Mouse (Mus musculus): ENCODE measurements at regions not wholly inside any gene's neighbourhood (a gene's known extent, or its start where the extent isn't known, plus 50 kb on each side); places are given as distances from the start of the nearest gene placed in this dataset.
"Not testable (repeated sequence)": the region's sequence is repeated elsewhere in the genome, so short reads cannot be mapped to it uniquely, and the experiment has no call there.

GRCm38 (mm10) chr4:66691598-66692220, 135.7 kb upstream of the Tlr4 start:
- 48% methylated on average over 5 of the region's 5 CpGs for WGBS
- peak; percentile 26 for DNase-seq (ENCODE audit: low spot score)
- H3K27ac ChIP-seq (ENCODE audit: low read depth, low read length), result no peak overlapping the region
- H3K4me3 ChIP-seq (ENCODE audit: low read depth, low read length), result no peak overlapping the region
- ATAC-seq (ENCODE audit: low FRiP score), result no peak
- no peaks in the 10 kb centered on the region for H3K4me1 ChIP-seq (ENCODE audit: insufficient read depth, low read length)
- no peak overlapping the region for H3K9ac ChIP-seq (replicated peaks; ENCODE audit: low read length, poor library complexity, severe bottlenecking)
- H3K36me3 ChIP-seq (ENCODE audit: insufficient read depth, low read length), result no peaks in the 10 kb centered on the region
- TF ChIP-seq CTCF (IDR thresholded peaks at IDR 0.05), result no peak
- no peaks in the 10 kb centered on the region for H3K9me3 ChIP-seq (ENCODE audit: low read length)
- no peaks in the 10 kb centered on the region for H3K27me3 ChIP-seq (ENCODE audit: insufficient read depth, low read length)
- no peak overlapping the region for H3K4me2 ChIP-seq (ENCODE audit: low read depth, low read length, poor library complexity, severe bottlenecking)

- ATAC-seq (ENCODE audit: low FRiP score), result no peak
- Histone ChIP-seq H3K36me3 (ENCODE audit: insufficient read depth, low read length) (no peaks in the 10 kb centered on the region), H3K9me3 (ENCODE audit: low read length) (no peaks in the 10 kb centered on the region), H3K4me3 (ENCODE audit: low read depth, low read length) (no peak overlapping the region), H3K4me2 (ENCODE audit: low read depth, low read length, poor library complexity, severe bottlenecking) (no peak overlapping the region), H3K9ac (replicated peaks; ENCODE audit: low read length, poor library complexity, severe bottlenecking) (no peak overlapping the region), H3K4me1 (ENCODE audit: insufficient read depth, low read length) (no peaks in the 10 kb centered on the region), H3K27me3 (ENCODE audit: insufficient read depth, low read length) (no peaks in the 10 kb centered on the region), H3K27ac (ENCODE audit: low read depth, low read length) (no peak overlapping the region)
- WGBS, result 66% methylated on average over 4 of the region's 4 CpGs
- DNase-seq (ENCODE audit: low spot score), result peak; percentile 12
- no peak for TF ChIP-seq CTCF (IDR thresholded peaks at IDR 0.05)
Observed at GRCm38 (mm10) chr4:66693982-66694578, 133.3 kb upstream of the Tlr4 start.

GRCm38 (mm10) chr4:66715821-66716760, 111.3 kb upstream of the Tlr4 start:
- H3K9ac ChIP-seq (replicated peaks; ENCODE audit: low read length, poor library complexity, severe bottlenecking), result no peak overlapping the region
- 60% methylated on average over 6 of the region's 6 CpGs for WGBS
- H3K4me3 ChIP-seq (ENCODE audit: low read depth, low read length), result no peak overlapping the region
- H3K27me3 ChIP-seq (ENCODE audit: insufficient read depth, low read length), result no peaks in the 10 kb centered on the region
- peak; percentile 19; the same call in 1 of the 2 replicates for TF ChIP-seq CTCF (IDR thresholded peaks at IDR 0.05)
- H3K4me1 ChIP-seq (ENCODE audit: insufficient read depth, low read length), result no peaks in the 10 kb centered on the region
- H3K9me3 ChIP-seq (ENCODE audit: low read length), result no peaks in the 10 kb centered on the region
- no peak overlapping the region for H3K27ac ChIP-seq (ENCODE audit: low read depth, low read length)
- H3K36me3 ChIP-seq (ENCODE audit: insufficient read depth, low read length), result no peaks in the 10 kb centered on the region
- DNase-seq (ENCODE audit: low spot score) (peak; percentile 84), ATAC-seq (ENCODE audit: low FRiP score) (peak; percentile 76; the same call in 1 of the 2 replicates)
- H3K4me2 ChIP-seq (ENCODE audit: low read depth, low read length, poor library complexity, severe bottlenecking), result no peak overlapping the region

- H3K4me3 ChIP-seq (ENCODE audit: low read depth, low read length), result no peak overlapping the region
- no peak overlapping the region for H3K27ac ChIP-seq (ENCODE audit: low read depth, low read length)
- no peaks in the 10 kb centered on the region for H3K9me3 ChIP-seq (ENCODE audit: low read length)
- no peaks in the 10 kb centered on the region for H3K27me3 ChIP-seq (ENCODE audit: insufficient read depth, low read length)
- H3K4me1 ChIP-seq (ENCODE audit: insufficient read depth, low read length), result no peaks in the 10 kb centered on the region
- H3K36me3 ChIP-seq (ENCODE audit: insufficient read depth, low read length), result no peaks in the 10 kb centered on the region
- TF ChIP-seq CTCF (IDR thresholded peaks at IDR 0.05), result no peak
- 27% methylated on average over 2 of the region's 2 CpGs for WGBS
- DNase-seq (ENCODE audit: low spot score), result no peak
- no peak overlapping the region for H3K4me2 ChIP-seq (ENCODE audit: low read depth, low read length, poor library complexity, severe bottlenecking)
- ATAC-seq (ENCODE audit: low FRiP score), result no peak
- no peak overlapping the region for H3K9ac ChIP-seq (replicated peaks; ENCODE audit: low read length, poor library complexity, severe bottlenecking)
Observed at GRCm38 (mm10) chr4:66737407-66737806, 90.0 kb upstream of the Tlr4 start.

GRCm38 (mm10) chr4:66743421-66743820, 84.0 kb upstream of the Tlr4 start:
- DNase-seq (ENCODE audit: low spot score); H3K9me3 ChIP-seq (ENCODE audit: low read length); H3K4me2 ChIP-seq (ENCODE audit: low read depth, low read length, poor library complexity, severe bottlenecking); H3K36me3 ChIP-seq (ENCODE audit: insufficient read depth, low read length); ATAC-seq (ENCODE audit: low FRiP score); H3K4me3 ChIP-seq (ENCODE audit: low read depth, low read length); H3K27ac ChIP-seq (ENCODE audit: low read depth, low read length); H3K27me3 ChIP-seq (ENCODE audit: insufficient read depth, low read length); H3K9ac ChIP-seq (replicated peaks; ENCODE audit: low read length, poor library complexity, severe bottlenecking); H3K4me1 ChIP-seq (ENCODE audit: insufficient read depth, low read length): not testable (repeated sequence)
- 95% methylated on average over 19 of the region's 19 CpGs for WGBS

- Histone ChIP-seq H3K9ac (replicated peaks; ENCODE audit: low read length, poor library complexity, severe bottlenecking) (no peak overlapping the region), H3K4me2 (ENCODE audit: low read depth, low read length, poor library complexity, severe bottlenecking) (no peak overlapping the region), H3K36me3 (ENCODE audit: insufficient read depth, low read length) (no peaks in the 10 kb centered on the region), H3K4me3 (ENCODE audit: low read depth, low read length) (no peak overlapping the region), H3K27me3 (ENCODE audit: insufficient read depth, low read length) (no peaks in the 10 kb centered on the region), H3K27ac (ENCODE audit: low read depth, low read length) (no peak overlapping the region), H3K9me3 (ENCODE audit: low read length) (no peaks in the 10 kb centered on the region), H3K4me1 (ENCODE audit: insufficient read depth, low read length) (no peaks in the 10 kb centered on the region)
- WGBS, result 32% methylated on average over 4 of the region's 4 CpGs
- DNase-seq (ENCODE audit: low spot score), result peak; percentile 81
- TF ChIP-seq CTCF (IDR thresholded peaks at IDR 0.05), result peak; percentile 97
- peak; percentile 65; the same call in 1 of the 2 replicates for ATAC-seq (ENCODE audit: low FRiP score)
Observed at GRCm38 (mm10) chr4:66768762-66769161, 58.6 kb upstream of the Tlr4 start.

Data from midbrain, postnatal 0 days (tissue).